Mouse (Mus musculus): ENCODE results near the gene Vtcn1. TPM values are rescaled to one million over a fixed set of nuclear protein-coding genes. Genes with fewer than 3 reads are reported as not detected.

Vtcn1 gene
- polyA plus RNA-seq, 1 experiment, result 0.01 TPM

DNA sequence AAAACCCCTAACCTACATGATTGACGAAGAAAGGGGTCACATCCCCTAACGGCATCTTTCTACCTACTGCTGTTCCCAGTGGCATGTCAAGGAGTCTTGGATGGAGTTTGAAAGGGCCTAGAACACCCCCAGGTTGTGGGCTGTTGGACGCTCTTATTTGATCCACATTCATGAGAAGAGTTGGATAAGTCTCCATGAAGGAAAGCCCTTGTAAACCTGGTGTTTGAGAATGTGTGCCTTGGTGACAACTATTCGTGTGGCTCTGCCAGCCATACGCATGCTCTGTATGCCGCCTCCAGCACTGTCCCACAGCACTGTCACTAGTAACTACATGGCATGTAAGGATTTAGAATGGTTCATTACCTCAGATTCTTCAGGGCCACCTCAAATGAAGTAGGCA, 110.9 kb downstream of the Vtcn1 start:
- no peak overlapping the region for H3ac ChIP-seq (ENCODE audit: control insufficient read depth, insufficient read length, low read depth)
- no peaks in the 10 kb centered on the region for H3K27me3 ChIP-seq (ENCODE audit: control insufficient read depth, insufficient read depth, insufficient read length)
- TF ChIP-seq CEBPB (IDR thresholded peaks at IDR 0.05; ENCODE audit: low read depth) (no peak), MYOG (IDR thresholded peaks at IDR 0.05; ENCODE audit: control insufficient read depth, extremely low read depth, insufficient read length) (no peak), FOSL1 (IDR thresholded peaks at IDR 0.05; ENCODE audit: insufficient read depth, low read length, poor library complexity, severe bottlenecking) (no peak), MYOD1 (IDR thresholded peaks at IDR 0.05; ENCODE audit: control insufficient read depth, insufficient read length, low read depth) (no peak), CTCF (IDR thresholded peaks at IDR 0.05; ENCODE audit: control insufficient read depth, insufficient read depth, insufficient read length) (no peak), MAX (IDR thresholded peaks at IDR 0.05) (no peak), USF1 (IDR thresholded peaks at IDR 0.05; ENCODE audit: low read depth) (no peak)
- H3K79me2 ChIP-seq (ENCODE audit: control insufficient read depth, insufficient read depth), result no peaks in the 10 kb centered on the region
- no peaks in the 10 kb centered on the region for H3K79me3 ChIP-seq (ENCODE audit: low read depth)
- peaks cover 35% of the 10 kb centered on the region for H3K36me3 ChIP-seq (ENCODE audit: control insufficient read depth, insufficient read depth)
- H3K4me3 ChIP-seq (ENCODE audit: insufficient read depth, poor library complexity, severe bottlenecking), result no peak overlapping the region

DNA sequence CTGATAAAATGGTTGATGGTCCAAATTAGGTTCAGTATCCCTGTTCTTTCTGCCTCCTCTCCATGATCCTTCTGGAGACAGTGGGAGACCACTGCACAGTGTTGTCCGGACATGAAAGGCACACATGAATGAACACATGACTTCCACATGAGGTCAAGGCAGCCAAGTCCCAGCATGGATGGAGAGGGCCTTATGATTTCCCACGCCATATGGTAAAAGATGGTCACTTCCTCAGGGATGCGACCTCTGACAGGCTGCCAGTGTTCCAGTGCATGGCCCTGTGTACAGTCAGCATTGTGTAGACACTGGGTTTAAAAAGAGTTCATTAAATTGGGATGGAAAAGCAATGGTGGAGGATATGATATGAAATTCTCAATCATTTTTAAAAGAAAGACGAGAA, 113.0 kb downstream of the Vtcn1 start:
- no peaks in the 10 kb centered on the region for H3K79me2 ChIP-seq (ENCODE audit: control insufficient read depth, insufficient read depth)
- peaks cover 39% of the 10 kb centered on the region for H3K36me3 ChIP-seq (ENCODE audit: control insufficient read depth, insufficient read depth)
- TF ChIP-seq CEBPB (IDR thresholded peaks at IDR 0.05; ENCODE audit: low read depth), result no peak
- no peak for TF ChIP-seq MAX (IDR thresholded peaks at IDR 0.05)
- no peak for TF ChIP-seq CTCF (IDR thresholded peaks at IDR 0.05; ENCODE audit: control insufficient read depth, insufficient read depth, insufficient read length)
- TF ChIP-seq USF1 (IDR thresholded peaks at IDR 0.05; ENCODE audit: low read depth), result no peak
- TF ChIP-seq FOSL1 (IDR thresholded peaks at IDR 0.05; ENCODE audit: insufficient read depth, low read length, poor library complexity, severe bottlenecking), result no peak
- no peak for TF ChIP-seq MYOG (IDR thresholded peaks at IDR 0.05; ENCODE audit: control insufficient read depth, extremely low read depth, insufficient read length)
- no peak for TF ChIP-seq MYOD1 (IDR thresholded peaks at IDR 0.05; ENCODE audit: control insufficient read depth, insufficient read length, low read depth)
- no peaks in the 10 kb centered on the region for H3K79me3 ChIP-seq (ENCODE audit: low read depth)
- H3ac ChIP-seq (ENCODE audit: control insufficient read depth, insufficient read length, low read depth), result no peak overlapping the region
- no peaks in the 10 kb centered on the region for H3K27me3 ChIP-seq (ENCODE audit: control insufficient read depth, insufficient read depth, insufficient read length)
- H3K4me3 ChIP-seq (ENCODE audit: insufficient read depth, poor library complexity, severe bottlenecking), result no peak overlapping the region

DNA sequence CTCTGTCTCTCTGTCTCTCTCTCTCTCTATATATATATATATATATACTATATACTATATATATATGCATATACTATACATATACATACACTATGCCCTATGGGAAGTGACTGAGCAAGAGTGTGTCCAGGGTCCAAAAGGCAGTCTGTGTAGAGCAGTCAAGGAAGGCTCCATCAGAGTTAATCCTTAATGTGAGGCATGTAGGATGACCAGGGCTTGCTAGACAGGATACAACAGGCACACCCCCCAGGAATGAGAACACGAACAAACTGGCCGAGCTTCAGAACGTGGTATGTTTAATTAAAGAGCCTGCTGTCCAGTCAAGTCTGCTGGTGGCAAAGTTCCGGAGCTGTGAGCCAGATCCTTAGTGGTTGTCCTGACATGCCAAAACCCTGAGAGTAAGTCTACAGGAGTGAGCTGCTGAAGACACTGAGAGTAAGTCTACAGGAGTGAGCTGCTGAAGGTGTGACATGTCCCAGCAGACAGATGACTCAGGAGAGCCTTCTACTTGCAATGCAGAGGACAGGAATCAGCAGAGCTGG, 115.3 kb downstream of the Vtcn1 start:
- TF ChIP-seq MYOD1 (IDR thresholded peaks at IDR 0.05; ENCODE audit: control insufficient read depth, insufficient read length, low read depth), result no peak
- TF ChIP-seq MAX (IDR thresholded peaks at IDR 0.05), result no peak
- TF ChIP-seq MYOG (IDR thresholded peaks at IDR 0.05; ENCODE audit: control insufficient read depth, extremely low read depth, insufficient read length), result no peak
- TF ChIP-seq CEBPB (IDR thresholded peaks at IDR 0.05; ENCODE audit: low read depth), result no peak
- TF ChIP-seq FOSL1 (IDR thresholded peaks at IDR 0.05; ENCODE audit: insufficient read depth, low read length, poor library complexity, severe bottlenecking), result no peak
- TF ChIP-seq USF1 (IDR thresholded peaks at IDR 0.05; ENCODE audit: low read depth), result no peak
- TF ChIP-seq CTCF (IDR thresholded peaks at IDR 0.05; ENCODE audit: control insufficient read depth, insufficient read depth, insufficient read length), result no peak
- H3K79me2 ChIP-seq (ENCODE audit: control insufficient read depth, insufficient read depth), result no peaks in the 10 kb centered on the region
- no peak overlapping the region for H3ac ChIP-seq (ENCODE audit: control insufficient read depth, insufficient read length, low read depth)
- H3K27me3 ChIP-seq (ENCODE audit: control insufficient read depth, insufficient read depth, insufficient read length), result no peaks in the 10 kb centered on the region
- H3K4me3 ChIP-seq (ENCODE audit: insufficient read depth, poor library complexity, severe bottlenecking), result no peak overlapping the region
- H3K36me3 ChIP-seq (ENCODE audit: control insufficient read depth, insufficient read depth), result peaks cover 63% of the 10 kb centered on the region
- no peaks in the 10 kb centered on the region for H3K79me3 ChIP-seq (ENCODE audit: low read depth)

Other genes with a start within 250 kb of the Vtcn1 start
- 7.1 TPM for gene Man1a2, start 140.0 kb upstream of the Vtcn1 start, polyA plus RNA-seq (2012; fragmentation: generic; extraction: Trizol)
- 3.6 TPM for gene Trim45, start 96.7 kb downstream of the Vtcn1 start, polyA plus RNA-seq (2012; fragmentation: generic; extraction: Trizol)
- 10.2 TPM for gene Ttf2, start 144.2 kb downstream of the Vtcn1 start, polyA plus RNA-seq (2012; fragmentation: generic; extraction: Trizol)
- 0.01 TPM for gene Cd101, start 204.1 kb downstream of the Vtcn1 start, polyA plus RNA-seq (2012; fragmentation: generic; extraction: Trizol)